Mouse (Mus musculus) ES-Bruce4 (cell line): ENCODE data around the gene Ly6g.

Source experiments
- CTCF ChIP-seq: IDR thresholded peaks from one replicate; pipeline ENCODE4 v1.8.1; 2011; ENCODE audit warnings: low read depth, low read length
- POLR2A ChIP-seq: IDR thresholded peaks from one replicate; pipeline ENCODE4 v1.8.1; 2011; ENCODE audit warnings: low read length; ENCODE audit not compliant: insufficient read depth

GRCm38 (mm10) chr15:75175506-75175905, 20.5 kb downstream of the Ly6g start:
- TF ChIP-seq POLR2A = no peak
- peak; percentile 77 for TF ChIP-seq CTCF
